Mouse (Mus musculus) liver, embryonic 11.5 days (tissue): ENCODE data around the gene Acot6. TPM values are rescaled to one million over a fixed set of nuclear protein-coding genes. Genes with fewer than 3 reads are reported as not detected.

ENCODE experiments used
- ATAC-seq: fragments of 200-750 bp; cut with Nextera tagmentation; replicated peaks from 2 replicates; pipeline ENCODE4 v1.8.0; 2017; ENCODE audit warnings: moderate number of reproducible peaks, mild to moderate bottlenecking, moderate TSS enrichment, moderate library complexity; ENCODE audit not compliant: low FRiP score
- DNase-seq: peaks from one replicate; pipeline ENCODE4 v3.0.0-alpha.2; 2017; ENCODE audit warnings: low spot score
- H3K27ac ChIP-seq: fragments of 300-500 bp; sonication (generic); 2 replicates; pipeline ENCODE4 v1.5.1; 2014; ENCODE audit warnings: mild to moderate bottlenecking, low read depth, low read length, control low read depth
- H3K27me3 ChIP-seq: fragments of 300-500 bp; sonication (generic); replicated peaks from 2 replicates; pipeline ENCODE4 v1.6.1; 2014; ENCODE audit warnings: low read length, mixed read lengths; ENCODE audit not compliant: control insufficient read depth, insufficient read depth
- H3K36me3 ChIP-seq: fragments of 300-500 bp; sonication (generic); 2 replicates; pipeline ENCODE4 v1.6.1; 2014; ENCODE audit warnings: mild to moderate bottlenecking, low read length, moderate library complexity, mixed read lengths; ENCODE audit not compliant: control insufficient read depth, insufficient read depth
- H3K4me1 ChIP-seq: fragments of 300-500 bp; sonication (generic); replicated peaks from 2 replicates; pipeline ENCODE4 v1.6.1; 2014; ENCODE audit warnings: low read length, mixed read lengths; ENCODE audit not compliant: control insufficient read depth, insufficient read depth
- H3K4me2 ChIP-seq: fragments of 300-500 bp; sonication (generic); 2 replicates; pipeline ENCODE4 v1.6.1; 2014; ENCODE audit warnings: mild to moderate bottlenecking, control low read depth, moderate library complexity
- H3K4me3 ChIP-seq: fragments of 300-500 bp; sonication (generic); 2 replicates; pipeline ENCODE4 v1.5.1; 2014; ENCODE audit warnings: low read depth, low read length, control low read depth
- H3K9ac ChIP-seq: fragments of 300-500 bp; sonication (generic); 2 replicates; pipeline ENCODE4 v1.6.1; 2014; ENCODE audit warnings: low read depth, low read length, control low read depth
- H3K9me3 ChIP-seq: fragments of 300-500 bp; sonication (generic); 2 replicates; pipeline ENCODE4 v1.6.1; 2016; ENCODE audit warnings: low read length, inconsistent platforms, mixed read lengths; ENCODE audit not compliant: control insufficient read depth
- WGBS: fragments of 180-500 bp; shearing (Covaris S2); extraction: QIAGEN DNeasy Blood & Tissue Kit; methylation state at CpG from one replicate; pipeline ENCODE4 v1.1.7; 2014; 5-methylcytosine and 5-hydroxymethylcytosine counted together
- polyA plus RNA-seq: library from polyadenylated mRNA; unstranded; fragments of >200 nt; fragmentation: Nextera tagmentation; extraction: Ambion mirVana; gene quantifications from 2 replicates; pipeline ENCODE4 v1.2.1, GENCODE M21; 2014

Gene Acot6
- polyA plus RNA-seq, 1 experiment from 2014 or later: 1.4 TPM

- Histone ChIP-seq H3K27ac (no peak overlapping the region), H3K9ac (no peak overlapping the region), H3K9me3 (no peaks in the 10 kb centered on the region), H3K4me2 (no peak overlapping the region), H3K27me3 (no peaks in the 10 kb centered on the region), H3K4me1 (no peaks in the 10 kb centered on the region), H3K4me3 (no peak overlapping the region), H3K36me3 (no peaks in the 10 kb centered on the region)
- DNase-seq (no peak), ATAC-seq (no peak)
- 80% methylated on average over 4 of the region's 4 CpGs for WGBS
These were observed 10.4 kb downstream of the Acot6 start for GRCm38 (mm10) chr12:84110814-84111213.

DNA sequence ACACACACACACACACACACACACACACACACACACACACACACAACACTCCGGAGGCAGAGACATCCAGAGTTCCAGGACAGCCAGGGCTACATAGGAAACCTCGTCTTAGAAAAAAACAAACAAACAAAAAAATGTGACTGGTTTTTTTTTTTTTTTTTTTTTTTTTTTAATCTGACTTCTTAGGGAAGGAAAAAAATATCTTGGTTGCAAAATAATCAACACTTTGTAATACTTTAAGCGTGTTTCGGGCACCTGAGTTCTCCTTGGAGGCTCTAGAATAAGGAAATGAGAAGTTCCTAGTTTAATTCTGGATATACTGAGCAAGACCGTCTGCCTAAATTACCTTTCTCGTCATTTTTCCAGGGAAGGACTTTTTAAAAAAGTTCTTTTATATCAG, 13.2 kb downstream of the Acot6 start:
- Histone ChIP-seq H3K27ac (no peak overlapping the region), H3K4me2 (peak overlapping the region; percentile 65), H3K4me1 (no peaks in the 10 kb centered on the region), H3K36me3 (no peaks in the 10 kb centered on the region), H3K9me3 (no peaks in the 10 kb centered on the region), H3K27me3 (no peaks in the 10 kb centered on the region), H3K9ac (no peak overlapping the region), H3K4me3 (peak overlapping the region; percentile 70)
- no peak for DNase-seq
- WGBS: 51% methylated on average over 6 of the region's 6 CpGs
- ATAC-seq: no peak

DNA sequence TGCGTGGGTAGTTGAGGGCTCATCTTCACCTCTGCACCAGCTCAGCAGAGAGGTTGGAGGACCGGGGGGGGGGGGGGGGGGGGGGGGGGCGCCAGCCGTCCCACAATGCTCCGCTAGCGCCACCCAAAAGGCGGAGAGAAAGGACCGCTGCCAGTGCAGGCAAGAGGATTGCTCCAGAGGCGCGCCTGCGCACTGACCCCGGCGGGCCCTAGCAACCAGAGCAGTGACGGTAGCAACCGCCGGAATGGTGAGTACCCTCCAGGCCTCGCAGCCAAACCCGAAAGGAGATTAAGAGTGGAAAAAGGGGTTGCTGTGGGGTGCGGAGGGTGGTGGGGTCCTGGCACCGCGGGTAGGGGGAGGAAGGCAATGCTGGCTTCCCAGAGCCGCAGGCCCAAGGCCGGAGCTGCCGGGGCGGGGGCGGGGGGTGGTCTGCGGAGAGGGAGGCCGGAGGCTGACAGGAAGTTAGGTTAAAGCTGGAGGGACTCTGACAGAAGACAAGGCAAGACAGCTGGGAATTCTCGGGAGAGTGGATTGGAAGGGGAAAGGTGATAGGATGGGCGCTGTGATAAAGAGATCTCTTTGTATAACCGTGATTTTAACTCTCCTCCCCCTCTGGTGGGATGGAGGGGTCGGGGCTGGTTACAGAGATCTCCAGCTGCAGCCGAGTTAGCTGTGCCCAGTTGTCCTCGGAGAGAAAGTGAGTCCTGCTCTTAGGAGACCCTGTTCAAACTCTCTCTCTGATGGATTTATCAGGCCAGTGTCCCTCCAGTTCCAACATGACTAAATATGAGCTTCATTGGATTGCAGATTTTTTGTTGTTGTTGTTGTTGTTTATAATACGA, 13.9 kb downstream of the Acot6 start, which contains the start of gene Dnal1:
Gene Dnal1 (plus strand): TSS at position 214 of the 842 bp plus-strand sequence.
- Histone ChIP-seq H3K9me3 (no peaks in the 10 kb centered on the region), H3K9ac (peak within 1 kb of the TSS; percentile 15; the same call in 1 of the 2 replicates), H3K36me3 (no peaks in the 10 kb centered on the region), H3K27me3 (no peaks in the 10 kb centered on the region), H3K4me1 (no peaks in the 10 kb centered on the region), H3K4me2 (peak within 1 kb of the TSS; percentile 65), H3K4me3 (peak within 1 kb of the TSS; percentile 70), H3K27ac (no peak within 1 kb of the TSS)
- ATAC-seq: peak; percentile 89
- peak; percentile 91 for DNase-seq
- WGBS: 3% methylated on average over 30 of the region's 35 CpGs

- Histone ChIP-seq H3K9ac (no peak overlapping the region), H3K9me3 (no peaks in the 10 kb centered on the region), H3K4me2 (no peak overlapping the region), H3K4me3 (no peak overlapping the region), H3K27me3 (no peaks in the 10 kb centered on the region), H3K36me3 (no peaks in the 10 kb centered on the region), H3K27ac (no peak overlapping the region), H3K4me1 (no peaks in the 10 kb centered on the region)
- ATAC-seq: no peak
- 87% methylated on average over 5 of the region's 5 CpGs for WGBS
- no peak for DNase-seq
These were observed 19.1 kb downstream of the Acot6 start for GRCm38 (mm10) chr12:84119584-84119983.

- H3K4me3 ChIP-seq: no peak overlapping the region
- no peaks in the 10 kb centered on the region for H3K27me3 ChIP-seq
- H3K9me3 ChIP-seq: no peaks in the 10 kb centered on the region
- no peak overlapping the region for H3K27ac ChIP-seq
- DNase-seq: no peak
- WGBS: 84% methylated on average over 12 of the region's 12 CpGs
- no peaks in the 10 kb centered on the region; the same call in 1 of the 2 replicates for H3K36me3 ChIP-seq
- no peak overlapping the region for H3K4me2 ChIP-seq
- ATAC-seq: no peak
- H3K4me1 ChIP-seq: no peaks in the 10 kb centered on the region
- H3K9ac ChIP-seq: no peak overlapping the region
These were observed 25.4 kb downstream of the Acot6 start for GRCm38 (mm10) chr12:84125892-84126291.

GRCm38 (mm10) chr12:84126899-84127298, 26.4 kb downstream of the Acot6 start:
- Histone ChIP-seq H3K4me1 (no peaks in the 10 kb centered on the region), H3K4me3 (no peak overlapping the region), H3K27ac (no peak overlapping the region), H3K9me3 (no peaks in the 10 kb centered on the region), H3K9ac (no peak overlapping the region), H3K4me2 (no peak overlapping the region), H3K36me3 (no peaks in the 10 kb centered on the region; the same call in 1 of the 2 replicates), H3K27me3 (no peaks in the 10 kb centered on the region)
- no peak for DNase-seq
- WGBS: 79% methylated on average over 2 of the region's 2 CpGs
- no peak for ATAC-seq

GRCm38 (mm10) chr12:84128576-84128975, 28.1 kb downstream of the Acot6 start:
- H3K36me3 ChIP-seq: no peaks in the 10 kb centered on the region; the same call in 1 of the 2 replicates

DNA sequence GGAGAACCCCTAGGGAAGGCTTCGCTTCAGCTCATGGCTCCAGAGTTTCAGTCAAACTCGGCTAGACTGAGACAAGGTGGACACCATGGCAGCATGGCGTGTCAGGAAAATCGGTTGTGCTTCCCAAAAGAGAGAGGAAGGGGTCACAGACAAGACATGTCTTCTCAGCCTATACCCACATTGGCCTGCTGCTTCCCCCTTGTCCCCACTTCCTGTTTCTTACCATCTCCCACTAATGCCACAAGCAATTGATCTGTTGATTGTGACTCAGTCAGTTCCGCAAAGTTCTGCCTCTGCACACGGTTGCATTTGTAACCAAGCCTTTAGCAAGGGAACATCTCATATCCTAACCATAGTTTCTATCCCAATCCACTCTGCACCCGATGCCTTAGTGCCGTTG, 29.5 kb downstream of the Acot6 start:
- Histone ChIP-seq H3K9me3 (no peaks in the 10 kb centered on the region), H3K36me3 (no peaks in the 10 kb centered on the region; the same call in 1 of the 2 replicates), H3K27me3 (no peaks in the 10 kb centered on the region), H3K9ac (no peak overlapping the region), H3K4me1 (no peaks in the 10 kb centered on the region), H3K4me3 (no peak overlapping the region), H3K4me2 (no peak overlapping the region), H3K27ac (no peak overlapping the region)
- DNase-seq: no peak
- ATAC-seq: no peak
- WGBS: 62% methylated on average over 8 of the region's 8 CpGs

More at GRCm38 (mm10) chr12:84128576-84128975, 28.1 kb downstream of the Acot6 start:
- ATAC-seq: no peak
- Histone ChIP-seq H3K9ac (no peak overlapping the region), H3K4me2 (no peak overlapping the region), H3K27me3 (no peaks in the 10 kb centered on the region), H3K4me3 (no peak overlapping the region), H3K4me1 (no peaks in the 10 kb centered on the region), H3K27ac (no peak overlapping the region), H3K9me3 (no peaks in the 10 kb centered on the region)
- DNase-seq: no peak
- 85% methylated on average over 6 of the region's 6 CpGs for WGBS

DNA sequence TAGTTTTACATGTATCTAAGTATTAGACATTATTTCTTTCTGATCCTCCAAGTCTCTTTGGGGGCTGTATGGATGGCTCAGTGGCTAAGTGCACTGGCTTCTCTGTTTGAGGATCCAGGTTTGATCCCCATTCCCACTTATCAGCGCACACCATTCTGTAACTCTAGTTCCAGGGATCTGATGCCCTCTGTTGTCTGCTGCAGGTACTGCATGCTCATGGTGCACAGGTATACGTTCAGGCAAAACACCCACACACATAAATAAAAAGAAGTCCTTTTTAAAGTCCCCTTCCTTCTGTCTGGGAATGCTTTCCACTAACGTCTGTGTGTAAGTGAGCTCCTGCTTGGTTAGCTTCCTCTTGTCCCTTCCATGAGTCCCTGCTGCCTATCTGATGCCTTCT, 31.8 kb downstream of the Acot6 start:
- H3K4me3 ChIP-seq: no peak overlapping the region
- no peak for ATAC-seq

More for the DNA sequence above, 31.8 kb downstream of the Acot6 start:
- no peaks in the 10 kb centered on the region for H3K27me3 ChIP-seq
- H3K36me3 ChIP-seq: no peaks in the 10 kb centered on the region; the same call in 1 of the 2 replicates
- no peak overlapping the region for H3K4me2 ChIP-seq
- WGBS: 57% methylated on average over 3 of the region's 3 CpGs
- no peak for DNase-seq
- H3K27ac ChIP-seq: no peak overlapping the region
- H3K9me3 ChIP-seq: no peaks in the 10 kb centered on the region
- no peaks in the 10 kb centered on the region for H3K4me1 ChIP-seq
- H3K9ac ChIP-seq: no peak overlapping the region
